Mouse (Mus musculus) left cerebral cortex, adult 8-10 months (tissue): ENCODE data around the gene Foxi3. TPM values are rescaled to one million over a fixed set of nuclear protein-coding genes. Genes with fewer than 3 reads are reported as not detected.

Experiments used
- DNase-seq, 2 experiments: peaks; one replicate each; pipeline ENCODE4 v3.0.0; 2022; ENCODE audit warnings: low spot score in 2 of 2
- total RNA-seq, 4 experiments: library from RNA; stranded (reverse); gene quantifications; 2 replicates each; pipeline ENCODE4 v1.2.4; 2022

Gene Foxi3
- total RNA-seq, 4 experiments from 2014 or later, result not detected

DNA sequence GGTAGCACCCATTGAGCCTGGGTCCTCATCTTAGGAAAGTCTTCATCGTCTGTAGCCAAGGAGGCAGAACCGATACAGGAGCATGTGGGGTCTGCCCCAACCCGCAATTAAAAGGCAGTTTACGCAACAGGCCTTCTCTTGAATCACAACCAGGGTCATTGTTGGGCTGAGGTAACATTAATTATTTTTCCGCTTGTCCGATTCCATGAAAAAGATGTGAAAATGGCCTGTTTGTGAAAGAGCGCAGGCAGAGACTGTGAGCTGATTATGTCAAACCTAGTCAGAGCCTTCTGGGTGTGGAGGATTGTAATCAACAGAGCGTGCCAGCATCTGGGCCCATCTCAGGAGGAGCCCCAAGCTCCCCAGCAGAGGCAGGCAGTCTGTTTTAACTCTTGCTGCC is 30.4 kb downstream of the Foxi3 start:
- DNase-seq, result no peak

DNA sequence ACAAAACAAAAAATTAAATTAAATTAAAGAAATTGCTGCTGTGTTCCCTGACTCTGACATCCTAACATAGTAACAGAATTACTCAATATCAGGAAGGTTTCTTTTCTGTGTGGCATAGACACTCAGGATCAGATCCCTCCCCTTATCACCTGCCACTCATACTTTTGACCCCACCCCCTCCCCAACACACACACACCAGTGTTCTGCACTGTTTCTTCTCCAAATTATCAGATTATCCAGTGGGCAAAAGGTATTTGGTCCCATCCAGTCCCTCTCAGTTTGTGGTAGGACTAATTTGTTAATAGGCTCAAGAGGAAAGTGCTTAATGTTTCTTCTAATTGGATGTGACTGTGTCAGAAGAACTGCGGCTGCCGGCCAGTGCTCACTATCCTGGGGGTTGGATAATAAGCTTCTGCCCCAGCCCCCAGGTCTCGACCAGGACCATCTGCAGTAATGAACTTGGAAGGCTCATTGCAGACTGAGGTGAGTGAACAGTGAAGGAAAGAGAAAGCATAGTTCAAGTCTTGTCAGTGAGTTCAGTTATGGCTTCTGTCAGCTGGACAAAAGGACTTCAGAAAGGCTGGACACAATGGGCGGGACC is 39.9 kb downstream of the Foxi3 start:
- no peak for DNase-seq

- DNase-seq, result no peak
Observed at GRCm38 (mm10) chr6:71002656-71003055, 46.3 kb downstream of the Foxi3 start.

DNA sequence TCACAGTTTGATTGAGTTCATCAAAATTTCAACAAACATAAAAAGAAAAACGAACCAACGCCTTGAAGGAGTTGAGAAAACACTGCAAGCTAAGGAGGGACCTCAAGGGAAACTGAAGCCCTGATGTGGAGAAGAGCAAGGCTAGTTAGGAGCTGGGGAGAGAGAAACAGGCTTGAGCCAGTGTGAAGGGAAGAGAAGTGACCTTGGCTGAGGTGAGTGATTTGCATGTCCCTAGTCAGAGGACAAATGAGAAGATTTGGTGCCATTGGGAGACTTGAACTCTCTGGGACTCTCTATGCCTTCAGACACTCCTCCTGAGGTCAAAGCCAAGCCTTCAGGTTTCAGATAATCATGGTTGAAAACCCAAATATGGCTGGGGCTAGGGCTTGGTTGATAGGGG is 47.8 kb downstream of the Foxi3 start:
- no peak for DNase-seq

Other genes with a start within 250 kb of the Foxi3 start
- 10 to 100 TPM; 11.5 to 16.0 (median 14.0) TPM for gene Rpia, start 164.3 kb upstream of the Foxi3 start, total RNA-seq
- gene Eif2ak3, start 112.0 kb upstream of the Foxi3 start, total RNA-seq, result 10 to 100 TPM; 24.4 to 27.0 (median 25.8) TPM
- gene Tex37, start 37.6 kb upstream of the Foxi3 start, total RNA-seq, result not detected
- gene Thnsl2, start 187.9 kb downstream of the Foxi3 start, total RNA-seq, result 1 to 10 TPM; 4.6 to 9.5 (median 5.5) TPM
- not detected for gene Fabp1, start 243.3 kb downstream of the Foxi3 start, total RNA-seq